Mouse (Mus musculus): ENCODE results near the gene Gm9733.
"Not testable (repeated sequence)": the region's sequence is repeated elsewhere in the genome, so short reads cannot be mapped to it uniquely, and the experiment has no call there.

The Gm9733 gene

GRCm38 (mm10) chr3:15332063-15332462 lies at the start of gene Gm9733:
Gene Gm9733, minus strand, starts transcription at chr3:15332302.
- DNase-seq (ENCODE audit: low spot score in 2 of 2) = no peak

GRCm38 (mm10) chr3:15355690-15356089 lies 23.6 kb upstream of the Gm9733 start:
- DNase-seq (ENCODE audit: low spot score in 2 of 2) = not testable (repeated sequence)

GRCm38 (mm10) chr3:15350318-15350717 lies 18.2 kb upstream of the Gm9733 start:
- DNase-seq (ENCODE audit: low spot score in 2 of 2) = not testable (repeated sequence)

- DNase-seq (ENCODE audit: low spot score in 2 of 2) = not testable (repeated sequence)
Observed at GRCm38 (mm10) chr3:15345606-15346005, 13.5 kb upstream of the Gm9733 start.

GRCm38 (mm10) chr3:15340287-15340686 lies 8.2 kb upstream of the Gm9733 start:
- no peak for DNase-seq (ENCODE audit: low spot score in 2 of 2)

GRCm38 (mm10) chr3:15334182-15334581 lies 2.1 kb upstream of the Gm9733 start:
- no peak for DNase-seq (ENCODE audit: low spot score in 2 of 2)

- no peak for DNase-seq (ENCODE audit: low spot score in 2 of 2)
Observed at GRCm38 (mm10) chr3:15331545-15331944, 557 bp downstream of the Gm9733 start.

- DNase-seq (ENCODE audit: low spot score in 2 of 2) = no peak
Observed at GRCm38 (mm10) chr3:15329549-15329948, 2.6 kb downstream of the Gm9733 start.

GRCm38 (mm10) chr3:15284424-15285328 lies 47.4 kb downstream of the Gm9733 start:
- no peak for DNase-seq (ENCODE audit: low spot score in 2 of 2)

GRCm38 (mm10) chr3:15275899-15276526 lies 56.1 kb downstream of the Gm9733 start:
- no peak for DNase-seq (ENCODE audit: low spot score in 2 of 2)

GRCm38 (mm10) chr3:15264450-15264849 lies 67.7 kb downstream of the Gm9733 start:
- DNase-seq (ENCODE audit: low spot score in 2 of 2) = no peak

- no peak for DNase-seq (ENCODE audit: low spot score in 2 of 2)
Observed at GRCm38 (mm10) chr3:15255726-15256125, 76.4 kb downstream of the Gm9733 start.
